Mouse (Mus musculus) MEL (cell line): ENCODE measurements around the gene Rpl18. TPM values are rescaled to one million over a fixed set of nuclear protein-coding genes. Genes with fewer than 3 reads are reported as not detected.

Source experiments
- DNase-seq: peaks from one replicate; pipeline ENCODE4 v3.0.0; 2011; ENCODE audit warnings: low read depth, low spot score
- H3K27ac ChIP-seq: 2 replicates; pipeline ENCODE4 v1.5.1; 2012; ENCODE audit warnings: low read depth, mild to moderate bottlenecking, control low read depth, low read length, moderate library complexity; ENCODE audit not compliant: control insufficient read depth
- H3K27me3 ChIP-seq, 2 experiments: fragments of 150-350 bp in 1 of 2; sonication (generic) in 1 of 2; 2 replicates each; pipeline ENCODE4 v1.6.1; 2012; ENCODE audit warnings: low read length in 2 of 2, mild to moderate bottlenecking in 2 of 2, improper control_type of control experiment in 1 of 2, moderate library complexity in 1 of 2; ENCODE audit not compliant: insufficient read depth in 2 of 2, control insufficient read depth in 1 of 2
- H3K36me3 ChIP-seq, 2 experiments: 2 replicates each; pipeline ENCODE4 v1.6.1; 2012 to 2014; ENCODE audit warnings: low read length in 2 of 2, improper control_type of control experiment in 1 of 2, inconsistent platforms in 1 of 2, mild to moderate bottlenecking in 1 of 2; ENCODE audit not compliant: insufficient read depth in 2 of 2, control insufficient read depth in 1 of 2
- H3K4me1 ChIP-seq, 2 experiments: fragments of 150-350 bp in 1 of 2; sonication (generic) in 1 of 2; 2 replicates each; pipeline ENCODE4 v1.6.1; 2012; ENCODE audit warnings: low read length in 2 of 2, improper control_type of control experiment in 1 of 2, mild to moderate bottlenecking in 1 of 2; ENCODE audit not compliant: insufficient read depth in 2 of 2, control insufficient read depth in 1 of 2
- H3K4me3 ChIP-seq, 2 experiments: fragments of 150-350 bp in 1 of 2; sonication (generic) in 1 of 2; 2 replicates each; pipeline ENCODE4 v1.5.1; 2012; ENCODE audit warnings: low read depth in 2 of 2, low read length in 2 of 2, mild to moderate bottlenecking in 2 of 2, moderate library complexity in 2 of 2, control low read depth in 1 of 2, improper control_type of control experiment in 1 of 2; ENCODE audit not compliant: control insufficient read depth in 1 of 2, insufficient read depth in 1 of 2
- H3K79me2 ChIP-seq: 2 replicates; pipeline ENCODE4 v1.6.1; 2012; ENCODE audit warnings: mild to moderate bottlenecking, low read length, moderate library complexity; ENCODE audit not compliant: control insufficient read depth, poor library complexity, insufficient read depth
- H3K9ac ChIP-seq: 2 replicates; pipeline ENCODE4 v1.6.1; 2012; ENCODE audit warnings: low read depth, mild to moderate bottlenecking, control low read depth, low read length, moderate library complexity; ENCODE audit not compliant: control insufficient read depth, poor library complexity, severe bottlenecking
- H3K9me3 ChIP-seq: fragments of 150-350 bp; sonication (generic); replicated peaks from 2 replicates; pipeline ENCODE4 v1.6.1; 2012; ENCODE audit warnings: mild to moderate bottlenecking, low read length, improper control_type of control experiment, moderate library complexity; ENCODE audit not compliant: insufficient read depth
- BHLHE40 ChIP-seq: IDR thresholded peaks from 2 replicates; pipeline ENCODE4 v1.6.1; 2012; ENCODE audit warnings: low read depth, mild to moderate bottlenecking, inconsistent platforms, low read length, improper control_type of control experiment, borderline replicate concordance
- CHD1 ChIP-seq: IDR thresholded peaks from 2 replicates; pipeline ENCODE4 v1.6.1; 2012; ENCODE audit warnings: low read depth, mild to moderate bottlenecking, inconsistent platforms, low read length, improper control_type of control experiment
- E2F4 ChIP-seq: IDR thresholded peaks from 2 replicates; pipeline ENCODE4 v1.6.1; 2011; ENCODE audit warnings: low read depth, low read length, improper control_type of control experiment, borderline replicate concordance
- ELF1 ChIP-seq: IDR thresholded peaks from 2 replicates; pipeline ENCODE4 v1.6.1; 2014; ENCODE audit warnings: low read depth, mild to moderate bottlenecking, inconsistent platforms, low read length, improper control_type of control experiment, moderate library complexity
- ETS1 ChIP-seq: IDR thresholded peaks from 2 replicates; pipeline ENCODE4 v1.6.1; 2012; ENCODE audit warnings: low read depth, mild to moderate bottlenecking, inconsistent platforms, low read length, improper control_type of control experiment, moderate library complexity
- GABPA ChIP-seq: IDR thresholded peaks from 2 replicates; pipeline ENCODE4 v1.6.1; 2012; ENCODE audit warnings: low read depth, mild to moderate bottlenecking, inconsistent platforms, low read length, improper control_type of control experiment, moderate library complexity
- GATA1 ChIP-seq: IDR thresholded peaks from 2 replicates; pipeline ENCODE4 v1.6.1; 2011; ENCODE audit warnings: low read depth, low read length, improper control_type of control experiment
- KAT2A ChIP-seq: conservative IDR thresholded peaks from 2 replicates; pipeline ENCODE4 v1.6.1; 2012; ENCODE audit warnings: low read depth, low read length, improper control_type of control experiment, inconsistent platforms
- MAFK ChIP-seq: IDR thresholded peaks from 2 replicates; pipeline ENCODE4 v1.6.1; 2011; ENCODE audit warnings: low read depth, mild to moderate bottlenecking, low read length, improper control_type of control experiment, borderline replicate concordance
- MAX ChIP-seq: IDR thresholded peaks from 2 replicates; pipeline ENCODE4 v1.6.1; 2011; ENCODE audit warnings: low read length, improper control_type of control experiment
- MAZ ChIP-seq: IDR thresholded peaks from 2 replicates; pipeline ENCODE4 v1.6.1; 2012; ENCODE audit warnings: low read depth, mild to moderate bottlenecking, inconsistent platforms, low read length, improper control_type of control experiment
- MEF2A ChIP-seq: IDR thresholded peaks from 2 replicates; pipeline ENCODE4 v1.6.1; 2014; ENCODE audit warnings: low read depth, mild to moderate bottlenecking, inconsistent platforms, low read length, improper control_type of control experiment; ENCODE audit not compliant: poor library complexity, insufficient replicate concordance, severe bottlenecking; ENCODE audit errors: extremely low read depth
- MYB ChIP-seq: IDR thresholded peaks from 2 replicates; pipeline ENCODE4 v1.6.1; 2011; ENCODE audit warnings: mild to moderate bottlenecking, low read depth, low read length, improper control_type of control experiment
- MYC ChIP-seq: IDR thresholded peaks from 2 replicates; pipeline ENCODE4 v1.6.1; 2011; ENCODE audit warnings: low read depth, mild to moderate bottlenecking, low read length, improper control_type of control experiment, moderate library complexity
- POLR2A ChIP-seq, 2 experiments: IDR thresholded peaks; 2 replicates each; pipeline ENCODE4 v1.6.1; 2011 to 2012; ENCODE audit warnings: low read length in 2 of 2, mild to moderate bottlenecking in 2 of 2, control low read depth in 1 of 2, improper control_type of control experiment in 1 of 2, low read depth in 1 of 2, moderate library complexity in 1 of 2; ENCODE audit not compliant: control insufficient read depth in 1 of 2, insufficient read depth in 1 of 2, poor library complexity in 1 of 2
- POLR2AphosphoS5 ChIP-seq: IDR thresholded peaks from 2 replicates; pipeline ENCODE4 v1.6.1; 2012; ENCODE audit warnings: low read depth, borderline replicate concordance, mild to moderate bottlenecking, inconsistent platforms, low read length, moderate library complexity, mixed read lengths
- RAD21 ChIP-seq: IDR thresholded peaks from 2 replicates; pipeline ENCODE4 v1.6.1; 2011; ENCODE audit warnings: mild to moderate bottlenecking, low read depth, low read length, improper control_type of control experiment
- RCOR1 ChIP-seq: IDR thresholded peaks from 2 replicates; pipeline ENCODE4 v1.6.1; 2012; ENCODE audit warnings: low read depth, mild to moderate bottlenecking, inconsistent platforms, low read length, improper control_type of control experiment
- TAL1 ChIP-seq: IDR thresholded peaks from 2 replicates; pipeline ENCODE4 v1.6.1; 2012; ENCODE audit warnings: mild to moderate bottlenecking, inconsistent platforms, low read length, moderate library complexity, mixed read lengths
- TCF12 ChIP-seq: IDR thresholded peaks from 2 replicates; pipeline ENCODE4 v1.6.1; 2014; ENCODE audit warnings: low read depth, mild to moderate bottlenecking, inconsistent platforms, low read length, improper control_type of control experiment, moderate library complexity
- UBTF ChIP-seq: IDR thresholded peaks from 2 replicates; pipeline ENCODE4 v1.6.1; 2012; ENCODE audit warnings: low read depth, mild to moderate bottlenecking, inconsistent platforms, low read length, improper control_type of control experiment, moderate library complexity, borderline replicate concordance; ENCODE audit not compliant: insufficient read depth
- USF2 ChIP-seq, 2 experiments: IDR thresholded peaks; 2 replicates each; pipeline ENCODE4 v1.6.1; 2011 to 2012; ENCODE audit warnings: improper control_type of control experiment in 2 of 2, low read length in 2 of 2, borderline replicate concordance in 1 of 2, inconsistent platforms in 1 of 2, low read depth in 1 of 2, mild to moderate bottlenecking in 1 of 2; ENCODE audit not compliant: insufficient read depth in 1 of 2
- ZC3H11A ChIP-seq: IDR thresholded peaks from 2 replicates; pipeline ENCODE4 v1.6.1; 2012; ENCODE audit warnings: low read depth, mild to moderate bottlenecking, inconsistent platforms, low read length, improper control_type of control experiment
- ZKSCAN1 ChIP-seq: IDR thresholded peaks from 2 replicates; pipeline ENCODE4 v1.6.1; 2012; ENCODE audit warnings: low read depth, mild to moderate bottlenecking, inconsistent platforms, low read length, improper control_type of control experiment, moderate library complexity
- ZNF384 ChIP-seq: IDR thresholded peaks from 2 replicates; pipeline ENCODE4 v1.6.1; 2012; ENCODE audit warnings: low read depth, mild to moderate bottlenecking, inconsistent platforms, low read length, improper control_type of control experiment
- polyA plus RNA-seq, 2 experiments: library from polyadenylated mRNA; stranded (reverse) in 1 of 2; unstranded in 1 of 2; fragments of >175 nt in 1 of 2; fragments of >200 nt in 1 of 2; gene quantifications; 2 replicates each; pipeline versions ENCODE4 v1.2.1 to v1.2.4; 2012; ENCODE audit warnings: low replicate concordance in 2 of 2, low read depth in 1 of 2; ENCODE audit not compliant: insufficient read length in 2 of 2, insufficient read depth in 1 of 2, missing spikeins in 1 of 2
- total RNA-seq: library from RNA; depleted of rRNA; stranded (reverse); fragments of 300-350 nt; gene quantifications from 2 replicates; pipeline ENCODE4 v1.2.3, GENCODE M21; 2012

Gene Rpl18
- total and polyA plus RNA-seq, 3 experiments, result 3,544 to 3,724 TPM; not detected in 1

DNA sequence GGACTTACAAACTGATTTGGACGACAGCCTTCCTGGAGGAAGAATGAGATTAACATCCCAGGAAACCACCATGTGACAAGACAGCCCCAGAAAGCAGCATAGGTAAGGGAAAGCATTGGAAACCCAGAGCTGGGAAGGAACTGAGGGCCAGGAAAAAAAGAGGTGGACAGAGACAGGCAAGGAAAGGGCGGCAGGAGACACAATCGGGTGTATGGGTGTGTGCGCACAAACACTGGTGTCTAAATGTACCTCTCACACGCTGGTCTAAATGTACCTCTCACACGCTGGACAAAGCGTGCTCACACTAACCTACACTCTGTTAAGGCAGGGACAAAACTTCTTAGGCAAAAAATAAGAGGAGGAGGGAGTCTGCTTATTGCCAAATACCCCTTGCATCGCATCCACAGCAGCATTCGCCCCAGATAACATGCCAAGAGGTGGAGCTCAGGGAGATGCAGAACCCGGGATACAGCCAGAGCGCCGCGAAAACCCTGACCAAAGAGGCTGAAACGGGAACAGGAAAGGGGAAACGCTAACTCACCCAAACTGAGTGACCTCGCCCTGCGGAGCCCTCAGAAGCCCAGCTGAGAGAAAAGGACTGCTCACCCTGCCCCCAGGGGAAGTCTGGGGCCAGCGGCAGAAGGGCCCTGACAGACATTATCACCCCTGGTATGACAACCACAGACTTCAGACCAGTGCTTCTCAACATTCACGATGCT, 643 bp downstream of the Rpl18 start:
- Histone ChIP-seq H3K27ac (peak overlapping the region; percentile 96), H3K4me1 (peaks cover 0 to 5% of the 10 kb centered on the region in 2 experiments; a peak in 1 of 4 replicates), H3K9me3 (no peaks in the 10 kb centered on the region), H3K36me3 (peaks cover 2% of the 10 kb centered on the region in 2 experiments; a peak in 3 of 4 replicates), H3K4me3 (peak overlapping the region; percentile 69 to 71), H3K9ac (peak overlapping the region; percentile 99), H3K79me2 (peaks cover 48% of the 10 kb centered on the region), H3K27me3 (no peaks in the 10 kb centered on the region)
- TF ChIP-seq E2F4, result no peak
- TF ChIP-seq MAX, result 0 out of 2 replicates have a peak, but pooled peaks have one; percentile 19
- DNase-seq, result peak; percentile 56

GRCm38 (mm10) chr7:45716460-45716857, 1.2 kb downstream of the Rpl18 start:
- H3K4me1 ChIP-seq, result peaks cover 0 to 5% of the 10 kb centered on the region in 2 experiments; a peak in 1 of 4 replicates

DNA sequence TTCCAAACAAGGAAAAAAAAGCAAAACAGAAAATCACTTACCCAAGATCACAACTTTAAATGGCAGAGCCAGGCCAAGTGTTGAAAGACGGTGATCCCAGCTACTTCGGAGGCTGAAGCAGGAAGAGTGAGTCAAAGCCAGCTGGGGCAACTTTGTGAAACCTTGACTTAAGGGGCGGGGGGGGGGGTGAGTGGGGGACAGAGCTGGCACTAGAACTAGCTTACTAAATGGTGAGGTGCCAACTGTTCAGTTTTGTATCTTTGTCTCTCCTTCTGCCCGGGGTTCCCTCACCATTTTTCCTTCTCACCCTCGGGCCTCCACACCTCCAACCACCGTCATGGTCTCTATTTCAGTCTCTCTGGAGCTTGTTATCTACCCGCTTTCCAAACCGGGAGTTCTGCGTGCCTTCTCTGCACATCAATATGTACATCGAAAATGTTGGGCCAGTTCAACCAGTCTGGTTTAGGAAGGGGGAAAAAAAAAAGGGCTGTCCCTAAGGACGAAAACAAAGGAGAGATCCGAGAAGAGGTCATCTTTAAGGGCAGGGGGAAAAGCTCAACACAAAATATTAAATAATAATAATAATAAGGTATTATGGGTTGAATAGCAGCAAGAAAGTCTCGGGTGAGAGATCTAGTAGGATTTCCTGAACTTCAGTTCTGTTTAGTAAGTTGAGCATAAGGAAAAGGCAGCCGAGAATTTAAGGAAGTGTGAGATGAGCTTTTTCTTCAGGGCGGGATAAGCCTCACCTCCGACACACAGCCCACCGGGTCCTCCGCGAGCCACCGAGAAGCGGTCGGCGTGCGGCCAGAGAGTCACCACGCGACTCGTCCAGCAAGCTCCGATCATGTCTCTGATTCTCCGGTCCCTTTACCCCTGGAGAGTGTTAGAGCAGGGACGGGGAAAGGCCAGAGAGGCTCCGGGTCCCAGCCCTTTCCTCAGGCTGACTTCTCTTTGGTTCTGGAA, 2.0 kb downstream of the Rpl18 start:
- Histone ChIP-seq H3K79me2 (peaks cover 48% of the 10 kb centered on the region), H3K9ac (peak overlapping the region; percentile 99), H3K27me3 (no peaks in the 10 kb centered on the region), H3K4me1 (peaks cover 0 to 5% of the 10 kb centered on the region in 2 experiments; a peak in 1 of 4 replicates), H3K4me3 (peak overlapping the region; percentile 69 to 71), H3K36me3 (peaks cover 2% of the 10 kb centered on the region in 2 experiments; a peak in 3 of 4 replicates), H3K9me3 (no peaks in the 10 kb centered on the region), H3K27ac (peak overlapping the region; percentile 96)
- peak; percentile 60 for DNase-seq
- peak; percentile 85; the same call in 1 of the 2 replicates for TF ChIP-seq CHD1
- 0 out of 2 replicates have a peak, but pooled peaks have one; percentile 13 for TF ChIP-seq TCF12
- TF ChIP-seq ZKSCAN1, result no peak
- no peak for TF ChIP-seq KAT2A
- TF ChIP-seq MAZ, result peak; percentile 39; the same call in 1 of the 2 replicates
- no peak for TF ChIP-seq RCOR1
- TF ChIP-seq ZNF384, result no peak; the same call in 1 of the 2 replicates
- TF ChIP-seq RAD21, result no peak
- peak; percentile 56; the same call in 1 of the 2 replicates for TF ChIP-seq ETS1
- no peak for TF ChIP-seq MAFK
- TF ChIP-seq POLR2A (IDR thresholded peaks at IDR 0.05; ENCODE audit: control insufficient read depth in 1 of 2, insufficient read depth in 1 of 2, low read depth in 1 of 2, low read length in 2 of 2, poor library complexity in 1 of 2), result peak in 1 of 2 experiments; percentile 39; a peak in 1 of 4 replicates
- no peak for TF ChIP-seq POLR2AphosphoS5

More at GRCm38 (mm10) chr7:45716460-45716857, 1.2 kb downstream of the Rpl18 start:
- peaks cover 2% of the 10 kb centered on the region in 2 experiments; a peak in 3 of 4 replicates for H3K36me3 ChIP-seq
- H3K4me3 ChIP-seq, result peak overlapping the region; percentile 69 to 71
- DNase-seq, result no peak
- H3K9ac ChIP-seq, result peak overlapping the region; percentile 99
- TF ChIP-seq TCF12, result no peak
- no peak for TF ChIP-seq RCOR1
- TF ChIP-seq RAD21, result no peak
- no peak for TF ChIP-seq UBTF
- no peak for TF ChIP-seq GABPA
- no peak; the same call in 1 of the 2 replicates for TF ChIP-seq CHD1
- no peak for TF ChIP-seq MAZ
- no peak for TF ChIP-seq ZC3H11A
- TF ChIP-seq USF2 (IDR thresholded peaks at IDR 0.05; ENCODE audit: borderline replicate concordance in 1 of 2, insufficient read depth in 1 of 2, low read depth in 1 of 2, low read length in 2 of 2), result no peak
- TF ChIP-seq TAL1, result no peak
- TF ChIP-seq KAT2A, result no peak
- no peak for TF ChIP-seq MYC
- no peak for TF ChIP-seq MYB
- no peak for TF ChIP-seq ELF1
- TF ChIP-seq MEF2A, result no peak
- TF ChIP-seq E2F4, result no peak
- no peak for TF ChIP-seq GATA1
- TF ChIP-seq BHLHE40, result no peak
- peak overlapping the region; percentile 96 for H3K27ac ChIP-seq
- no peaks in the 10 kb centered on the region for H3K27me3 ChIP-seq
- no peaks in the 10 kb centered on the region for H3K9me3 ChIP-seq
- peaks cover 48% of the 10 kb centered on the region for H3K79me2 ChIP-seq
